Mouse (Mus musculus) limb, embryonic 12.5 days (tissue): ENCODE measurements at regions not wholly inside any gene's neighbourhood (a gene's known extent, or its start where the extent isn't known, plus 50 kb on each side); places are given as distances from the start of the nearest gene placed in this dataset.
A peak's percentile ranks its signal among the peaks of the same experiment; 100 is the strongest.
"Not testable (repeated sequence)": the region's sequence is repeated elsewhere in the genome, so short reads cannot be mapped to it uniquely, and the experiment has no call there.

Experiments
- ATAC-seq: fragments of 200-750 bp; cut with Nextera tagmentation; 2 replicates; pipeline ENCODE4 v1.8.0; 2017; ENCODE audit warnings: low read depth, moderate TSS enrichment; ENCODE audit not compliant: insufficient number of reproducible peaks, insufficient read depth, low FRiP score, low TSS enrichment
- H3K27ac ChIP-seq: fragments of 300-500 bp; sonication (generic); 2 replicates; pipeline ENCODE4 v1.5.1; 2016; ENCODE audit warnings: mild to moderate bottlenecking, moderate library complexity
- H3K27me3 ChIP-seq: fragments of 300-500 bp; sonication (generic); 2 replicates; pipeline ENCODE4 v1.6.1; 2016; ENCODE audit warnings: mild to moderate bottlenecking, moderate library complexity
- H3K36me3 ChIP-seq: fragments of 300-500 bp; sonication (generic); 2 replicates; pipeline ENCODE4 v1.6.1; 2016; ENCODE audit warnings: mild to moderate bottlenecking, moderate library complexity
- H3K4me1 ChIP-seq: fragments of 300-500 bp; sonication (generic); replicated peaks from 2 replicates; pipeline ENCODE4 v1.6.1; 2016
- H3K4me2 ChIP-seq: fragments of 300-500 bp; sonication (generic); 2 replicates; pipeline ENCODE4 v1.6.1; 2016; ENCODE audit warnings: mild to moderate bottlenecking, moderate library complexity
- H3K4me3 ChIP-seq: fragments of 300-500 bp; sonication (generic); replicated peaks from 2 replicates; pipeline ENCODE4 v1.5.1; 2016; ENCODE audit warnings: mild to moderate bottlenecking
- H3K9ac ChIP-seq: fragments of 300-500 bp; sonication (generic); replicated peaks from 2 replicates; pipeline ENCODE4 v1.6.1; 2016; ENCODE audit warnings: mild to moderate bottlenecking, moderate library complexity
- H3K9me3 ChIP-seq: fragments of 300-500 bp; sonication (generic); 2 replicates; pipeline ENCODE4 v1.6.1; 2016; ENCODE audit warnings: mild to moderate bottlenecking, moderate library complexity
- WGBS: fragments of 180-500 bp; shearing (Covaris S2); methylation state at CpG from one replicate; pipeline ENCODE4 v1.1.7; 2016; 5-methylcytosine and 5-hydroxymethylcytosine counted together

- H3K4me1 ChIP-seq: no peaks in the 10 kb centered on the region
- H3K9me3 ChIP-seq: no peaks in the 10 kb centered on the region
- H3K27ac ChIP-seq: no peak overlapping the region
- 45% methylated on average over 4 of the region's 4 CpGs for WGBS
- no peaks in the 10 kb centered on the region for H3K27me3 ChIP-seq
- H3K36me3 ChIP-seq: no peaks in the 10 kb centered on the region
- H3K9ac ChIP-seq: no peak overlapping the region
- no peak overlapping the region for H3K4me3 ChIP-seq
- no peak for ATAC-seq
- H3K4me2 ChIP-seq: no peak overlapping the region
These were observed 83.8 kb downstream of the Fam174a start for GRCm38 (mm10) chr1:95397188-95397587.

GRCm38 (mm10) chr1:95399764-95400163 lies 86.3 kb downstream of the Fam174a start:
- no peak overlapping the region for H3K9ac ChIP-seq
- H3K4me2 ChIP-seq: no peak overlapping the region
- no peak for ATAC-seq
- H3K9me3 ChIP-seq: no peaks in the 10 kb centered on the region
- no peak overlapping the region for H3K4me3 ChIP-seq
- no peaks in the 10 kb centered on the region for H3K4me1 ChIP-seq
- WGBS: 90% methylated on average over 7 of the region's 7 CpGs
- H3K27me3 ChIP-seq: no peaks in the 10 kb centered on the region
- no peaks in the 10 kb centered on the region for H3K36me3 ChIP-seq
- H3K27ac ChIP-seq: no peak overlapping the region

GRCm38 (mm10) chr1:95422253-95422652 lies 108.8 kb downstream of the Fam174a start:
- no peaks in the 10 kb centered on the region for H3K27me3 ChIP-seq
- no peak overlapping the region for H3K9ac ChIP-seq
- no peaks in the 10 kb centered on the region for H3K9me3 ChIP-seq
- H3K27ac ChIP-seq: no peak overlapping the region
- no peak overlapping the region for H3K4me3 ChIP-seq
- 76% methylated on average over 1 of the region's 1 CpGs for WGBS
- no peak overlapping the region for H3K4me2 ChIP-seq
- no peak for ATAC-seq
- no peaks in the 10 kb centered on the region for H3K36me3 ChIP-seq
- H3K4me1 ChIP-seq: no peaks in the 10 kb centered on the region

GRCm38 (mm10) chr1:95425420-95425819 lies 112.0 kb downstream of the Fam174a start:
- Histone ChIP-seq H3K4me2 (no peak overlapping the region), H3K9ac (no peak overlapping the region), H3K9me3 (no peaks in the 10 kb centered on the region), H3K4me3 (no peak overlapping the region), H3K27me3 (no peaks in the 10 kb centered on the region), H3K4me1 (no peaks in the 10 kb centered on the region), H3K27ac (no peak overlapping the region), H3K36me3 (no peaks in the 10 kb centered on the region)
- no peak for ATAC-seq

- ATAC-seq: no peak
- Histone ChIP-seq H3K4me2 (no peak overlapping the region), H3K36me3 (no peaks in the 10 kb centered on the region), H3K9ac (no peak overlapping the region), H3K9me3 (no peaks in the 10 kb centered on the region), H3K4me1 (no peaks in the 10 kb centered on the region), H3K4me3 (no peak overlapping the region), H3K27ac (no peak overlapping the region), H3K27me3 (no peaks in the 10 kb centered on the region)
These were observed 123.7 kb downstream of the Fam174a start for GRCm38 (mm10) chr1:95437155-95437554.

- 75% methylated on average over 3 of the region's 3 CpGs for WGBS
These were observed 132.1 kb downstream of the Fam174a start for GRCm38 (mm10) chr1:95445541-95445940.

GRCm38 (mm10) chr1:95448962-95449558 lies 135.6 kb downstream of the Fam174a start:
- Histone ChIP-seq H3K9ac (no peak overlapping the region), H3K36me3 (no peaks in the 10 kb centered on the region), H3K27me3 (no peaks in the 10 kb centered on the region), H3K4me3 (no peak overlapping the region), H3K9me3 (no peaks in the 10 kb centered on the region), H3K27ac (no peak overlapping the region), H3K4me2 (no peak overlapping the region), H3K4me1 (no peaks in the 10 kb centered on the region)
- ATAC-seq: no peak
- 53% methylated on average over 7 of the region's 7 CpGs for WGBS

More at GRCm38 (mm10) chr1:95445541-95445940, 132.1 kb downstream of the Fam174a start:
- Histone ChIP-seq H3K9ac (no peak overlapping the region), H3K36me3 (no peaks in the 10 kb centered on the region), H3K4me3 (no peak overlapping the region), H3K4me2 (no peak overlapping the region), H3K9me3 (no peaks in the 10 kb centered on the region), H3K4me1 (no peaks in the 10 kb centered on the region), H3K27ac (no peak overlapping the region), H3K27me3 (no peaks in the 10 kb centered on the region)
- no peak for ATAC-seq

- WGBS: 77% methylated on average over 4 of the region's 4 CpGs
- Histone ChIP-seq H3K4me3 (no peak overlapping the region), H3K9ac (no peak overlapping the region), H3K36me3 (no peaks in the 10 kb centered on the region), H3K4me2 (no peak overlapping the region), H3K9me3 (no peaks in the 10 kb centered on the region), H3K27me3 (no peaks in the 10 kb centered on the region), H3K4me1 (no peaks in the 10 kb centered on the region), H3K27ac (no peak overlapping the region)
- ATAC-seq: no peak
These were observed 137.5 kb downstream of the Fam174a start for GRCm38 (mm10) chr1:95450920-95451332.

GRCm38 (mm10) chr1:95451755-95452154 lies 138.3 kb downstream of the Fam174a start:
- peak; percentile 90 for ATAC-seq
- not testable (repeated sequence) for H3K4me2 ChIP-seq, H3K27ac ChIP-seq, H3K9me3 ChIP-seq, H3K9ac ChIP-seq, H3K4me1 ChIP-seq, H3K4me3 ChIP-seq, H3K36me3 ChIP-seq, H3K27me3 ChIP-seq
- 79% methylated on average over 6 of the region's 6 CpGs for WGBS

GRCm38 (mm10) chr1:95454246-95454645 lies 140.8 kb downstream of the Fam174a start:
- Histone ChIP-seq H3K4me1 (no peaks in the 10 kb centered on the region), H3K36me3 (no peaks in the 10 kb centered on the region), H3K4me3 (no peak overlapping the region), H3K27ac (no peak overlapping the region), H3K9ac (no peak overlapping the region), H3K9me3 (no peaks in the 10 kb centered on the region), H3K4me2 (no peak overlapping the region), H3K27me3 (no peaks in the 10 kb centered on the region)
- 76% methylated on average over 2 of the region's 2 CpGs for WGBS
- no peak for ATAC-seq

- Histone ChIP-seq H3K9ac (no peak overlapping the region), H3K4me2 (no peak overlapping the region), H3K36me3 (no peaks in the 10 kb centered on the region), H3K27me3 (no peaks in the 10 kb centered on the region), H3K4me1 (no peaks in the 10 kb centered on the region), H3K4me3 (no peak overlapping the region), H3K9me3 (0 out of 2 replicates have a peak, but pooled peaks cover 5% of the 10 kb centered on the region), H3K27ac (no peak overlapping the region)
- no peak for ATAC-seq
- 92% methylated on average over 1 of the region's 1 CpGs for WGBS
These were observed 145.9 kb downstream of the Fam174a start for GRCm38 (mm10) chr1:95459355-95459754.

- no peak overlapping the region for H3K4me3 ChIP-seq
- H3K27me3 ChIP-seq: no peaks in the 10 kb centered on the region
- 54% methylated on average over 2 of the region's 2 CpGs for WGBS
- no peaks in the 10 kb centered on the region for H3K36me3 ChIP-seq
- no peak overlapping the region for H3K9ac ChIP-seq
- no peak overlapping the region for H3K27ac ChIP-seq
- H3K4me1 ChIP-seq: no peaks in the 10 kb centered on the region
- no peak overlapping the region for H3K4me2 ChIP-seq
- no peaks in the 10 kb centered on the region for H3K9me3 ChIP-seq
- no peak for ATAC-seq
These were observed 154.7 kb downstream of the Fam174a start for GRCm38 (mm10) chr1:95468095-95468494.
